Mouse (Mus musculus) kidney, adult 2 months (tissue): ENCODE data around the gene Miip. TPM values are rescaled to one million over a fixed set of nuclear protein-coding genes. Genes with fewer than 3 reads are reported as not detected.

Experiments used
- DNase-seq: peaks from one replicate; pipeline ENCODE4 v3.0.0; 2021
- H3K27ac ChIP-seq: fragments of 200-500 bp; 2 replicates; pipeline ENCODE4 v1.5.1; 2012; ENCODE audit warnings: low read depth, low read length, control low read depth, inconsistent platforms; ENCODE audit not compliant: insufficient read depth
- H3K27me3 ChIP-seq: fragments of 200-500 bp; replicated peaks from 2 replicates; pipeline ENCODE4 v1.6.1; 2012; ENCODE audit warnings: mild to moderate bottlenecking, moderate library complexity, low read length, inconsistent platforms; ENCODE audit not compliant: control insufficient read depth, insufficient read depth
- H3K36me3 ChIP-seq: fragments of 200-500 bp; 2 replicates; pipeline ENCODE4 v1.6.1; 2012; ENCODE audit warnings: mild to moderate bottlenecking, moderate library complexity, low read length, inconsistent platforms; ENCODE audit not compliant: control insufficient read depth, insufficient read depth
- H3K4me1 ChIP-seq: fragments of 200-500 bp; 2 replicates; pipeline ENCODE4 v1.6.1; 2011; ENCODE audit warnings: low read length; ENCODE audit not compliant: control insufficient read depth, insufficient read depth
- H3K4me3 ChIP-seq: fragments of 200-500 bp; 2 replicates; pipeline ENCODE4 v1.5.1; 2011; ENCODE audit warnings: mild to moderate bottlenecking, low read depth, low read length, control low read depth; ENCODE audit not compliant: insufficient read depth
- CTCF ChIP-seq: fragments of 200-500 bp; conservative IDR thresholded peaks from 2 replicates; pipeline ENCODE4 v1.5.1; 2011; ENCODE audit warnings: low read depth, mild to moderate bottlenecking, control low read depth, low read length, moderate library complexity, mixed read lengths; ENCODE audit not compliant: insufficient read depth, insufficient read length
- POLR2A ChIP-seq: fragments of 200-500 bp; IDR thresholded peaks from one replicate; pipeline ENCODE4 v1.6.1; 2011; ENCODE audit warnings: low read depth, low read length, control low read depth
- WGBS: fragments of 180-500 bp; shearing (Covaris S2); methylation state at CpG from one replicate; pipeline ENCODE4 v1.1.7; 2018; 5-methylcytosine and 5-hydroxymethylcytosine counted together
- polyA plus RNA-seq: library from polyadenylated mRNA; depleted of rRNA; stranded (reverse); fragments of >200 nt; gene quantifications from 2 replicates; pipeline ENCODE4 v1.2.3, GENCODE M21; 2012

Miip gene
- polyA plus RNA-seq, 1 experiment: 27.7 TPM

DNA sequence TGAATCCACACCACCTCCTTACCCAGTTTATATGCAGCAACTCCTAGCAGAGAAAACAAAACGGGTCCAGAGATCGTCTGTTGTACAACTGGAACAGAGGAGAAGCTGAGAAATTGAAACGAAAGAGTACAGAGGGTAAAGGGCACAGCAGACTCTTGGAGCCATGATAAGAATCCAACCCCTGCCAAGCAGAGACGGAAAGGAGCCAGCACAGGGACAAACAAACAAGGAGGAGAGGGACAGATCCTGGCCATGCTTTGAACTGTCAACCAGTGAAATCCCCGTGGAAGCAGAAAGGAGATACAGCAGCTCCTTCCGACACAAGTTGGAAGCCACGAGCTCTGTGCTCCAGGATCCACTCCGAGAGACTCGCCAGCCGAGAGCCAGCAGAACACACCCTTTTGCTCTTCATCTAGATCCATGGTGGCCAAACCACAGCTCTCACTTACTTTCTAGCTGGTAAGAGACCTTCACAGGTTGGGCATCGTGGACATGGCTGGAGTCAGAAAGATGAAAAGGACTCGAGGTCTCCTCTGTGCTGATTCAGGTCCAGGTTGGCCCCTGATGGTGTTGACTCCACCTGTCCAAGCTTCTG is 34.4 kb upstream of the Miip start:
- Histone ChIP-seq H3K36me3 (no peaks in the 10 kb centered on the region; the same call in none of the 2 replicates), H3K4me3 (0 out of 2 replicates have a peak overlapping the region, but pooled peaks have one; percentile 79), H3K4me1 (0 out of 2 replicates have a peak, but pooled peaks cover 9% of the 10 kb centered on the region), H3K27ac (peak overlapping the region; percentile 97; the same call in 1 of the 2 replicates), H3K27me3 (no peaks in the 10 kb centered on the region)
- WGBS: 65% methylated on average over 12 of the region's 12 CpGs
- DNase-seq: peak; percentile 69
- no peak for TF ChIP-seq POLR2A
- TF ChIP-seq CTCF: no peak

DNA sequence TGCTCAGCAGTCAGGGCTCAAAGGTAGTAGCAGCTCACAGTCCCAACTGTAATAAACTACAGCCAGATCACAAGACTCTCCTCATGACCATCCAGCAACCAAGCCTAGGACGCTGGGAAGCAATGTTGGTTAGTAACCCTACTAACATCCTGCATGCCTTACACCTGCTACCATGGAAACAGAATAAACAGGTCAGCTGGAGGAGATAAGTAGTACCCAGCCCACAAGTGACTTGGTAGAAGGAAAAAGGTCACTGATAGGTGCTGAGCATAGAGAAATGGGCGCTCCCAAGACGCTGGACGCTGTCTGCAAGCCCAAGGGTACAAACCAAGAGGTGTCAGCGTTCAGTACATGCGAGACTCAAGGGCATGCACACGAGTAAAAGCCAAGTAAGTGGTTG is 31.8 kb upstream of the Miip start:
- Histone ChIP-seq H3K36me3 (no peaks in the 10 kb centered on the region; the same call in none of the 2 replicates), H3K27me3 (no peaks in the 10 kb centered on the region), H3K4me1 (peaks cover 9% of the 10 kb centered on the region; the same call in 1 of the 2 replicates), H3K27ac (no peak overlapping the region), H3K4me3 (no peak overlapping the region)
- WGBS: 59% methylated on average over 7 of the region's 7 CpGs
- DNase-seq: peak; percentile 25
- TF ChIP-seq CTCF (no peak), POLR2A (no peak)

DNA sequence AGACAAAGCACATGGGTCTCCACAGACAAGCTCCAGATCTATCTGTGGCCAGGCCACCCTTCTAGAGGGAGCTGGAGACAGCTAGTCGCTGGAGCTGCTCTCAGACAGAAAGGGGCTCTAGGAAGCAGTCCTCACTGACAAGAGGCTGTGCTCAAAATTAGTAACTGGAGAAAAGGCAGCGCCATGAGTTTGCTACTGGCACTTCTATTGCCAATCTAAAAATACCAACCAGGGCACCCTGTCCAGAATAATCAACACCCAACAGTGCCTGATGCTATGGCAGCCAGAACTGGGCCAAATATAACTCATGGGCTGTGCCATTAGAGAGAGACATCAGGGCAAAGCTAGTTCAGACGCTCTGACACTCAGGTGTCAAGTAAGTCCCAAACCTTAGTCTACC is 28.7 kb upstream of the Miip start:
- WGBS: 87% methylated on average over 3 of the region's 3 CpGs
- no peak for DNase-seq
- H3K4me1 ChIP-seq: no peaks in the 10 kb centered on the region; the same call in 1 of the 2 replicates
- H3K36me3 ChIP-seq: no peaks in the 10 kb centered on the region; the same call in none of the 2 replicates
- H3K27me3 ChIP-seq: no peaks in the 10 kb centered on the region
- TF ChIP-seq CTCF (no peak), POLR2A (no peak)
- no peak overlapping the region for H3K4me3 ChIP-seq
- no peak overlapping the region for H3K27ac ChIP-seq

DNA sequence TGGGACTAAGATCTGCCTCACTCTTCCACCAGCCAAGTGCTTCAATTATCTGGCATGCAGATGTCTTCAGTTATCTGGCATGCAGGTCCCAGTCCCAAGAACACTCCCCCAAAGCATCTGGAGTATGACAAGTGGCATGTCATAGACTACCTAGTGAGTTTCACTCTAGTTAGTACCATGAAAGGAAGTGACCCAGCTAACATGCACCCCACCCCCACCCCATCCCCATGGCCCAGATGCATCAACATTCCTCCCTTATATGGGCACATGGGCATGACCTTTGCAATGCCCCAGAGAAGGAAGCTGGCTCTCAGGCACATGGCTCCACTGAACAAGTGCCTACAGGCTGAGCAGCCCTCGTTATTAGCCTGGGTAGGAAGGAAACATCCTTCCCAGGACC is 27.8 kb upstream of the Miip start:
- WGBS: 31% methylated on average over 1 of the region's 1 CpGs
- Histone ChIP-seq H3K4me1 (no peaks in the 10 kb centered on the region; the same call in 1 of the 2 replicates), H3K36me3 (no peaks in the 10 kb centered on the region; the same call in none of the 2 replicates), H3K27ac (no peak overlapping the region), H3K27me3 (no peaks in the 10 kb centered on the region), H3K4me3 (no peak overlapping the region)
- no peak for DNase-seq
- TF ChIP-seq POLR2A: no peak

DNA sequence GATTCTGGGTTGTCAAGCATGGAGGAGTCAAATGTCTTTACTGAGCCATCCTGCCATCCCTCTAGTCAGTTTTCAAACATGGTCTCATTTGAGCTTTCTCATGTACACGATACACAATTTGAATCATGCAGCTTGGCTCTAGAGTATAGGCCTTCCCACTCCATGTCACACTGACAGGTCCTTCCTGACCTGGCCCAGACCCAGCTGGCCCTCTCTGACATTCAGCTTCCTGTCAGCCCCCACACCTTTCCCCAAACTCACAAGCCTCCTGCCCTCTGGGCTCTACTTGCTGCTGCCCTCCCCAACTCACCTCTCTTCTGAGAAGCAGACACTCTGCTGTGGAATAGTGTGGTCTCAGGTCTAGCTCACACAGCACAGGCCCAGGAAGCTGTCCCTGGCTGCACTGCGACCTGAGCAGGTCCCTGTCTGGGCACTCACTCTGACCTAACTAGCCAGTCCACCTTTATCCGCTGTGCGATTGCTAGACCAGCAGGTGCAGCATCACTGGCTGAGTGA is 27.3 kb upstream of the Miip start:
- 82% methylated on average over 4 of the region's 4 CpGs for WGBS

DNA sequence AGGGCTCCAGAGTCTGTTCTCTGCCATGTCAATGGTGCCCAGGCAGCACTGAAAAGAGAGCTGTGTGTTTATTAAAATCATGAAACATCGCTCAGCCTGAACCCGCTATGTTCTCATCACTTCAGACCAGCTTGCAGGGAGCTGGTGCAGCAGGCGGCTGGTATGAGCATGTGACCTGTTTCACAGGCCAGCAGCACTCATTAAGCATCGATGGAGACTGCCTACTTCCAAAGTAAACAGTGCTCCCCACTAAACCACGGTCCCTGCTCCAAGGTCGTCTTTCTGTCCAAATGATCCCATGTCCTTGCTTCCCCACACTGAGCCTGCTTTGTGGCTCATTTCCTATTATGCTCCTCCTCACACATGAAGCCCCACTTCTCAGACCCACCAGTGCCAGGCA is 21.7 kb upstream of the Miip start:
- DNase-seq: peak; percentile 49
- H3K27me3 ChIP-seq: no peaks in the 10 kb centered on the region
- no peak overlapping the region for H3K4me3 ChIP-seq
- 53% methylated on average over 6 of the region's 6 CpGs for WGBS
- H3K27ac ChIP-seq: peak overlapping the region; percentile 31
- H3K36me3 ChIP-seq: peaks cover 7% of the 10 kb centered on the region
- TF ChIP-seq POLR2A (no peak), CTCF (no peak)
- H3K4me1 ChIP-seq: no peaks in the 10 kb centered on the region

More for the DNA sequence above, 27.3 kb upstream of the Miip start:
- no peak overlapping the region for H3K4me3 ChIP-seq
- TF ChIP-seq CTCF (no peak), POLR2A (no peak)
- H3K36me3 ChIP-seq: no peaks in the 10 kb centered on the region; the same call in none of the 2 replicates
- H3K27ac ChIP-seq: no peak overlapping the region
- DNase-seq: no peak
- H3K4me1 ChIP-seq: no peaks in the 10 kb centered on the region; the same call in 1 of the 2 replicates
- no peaks in the 10 kb centered on the region for H3K27me3 ChIP-seq

DNA sequence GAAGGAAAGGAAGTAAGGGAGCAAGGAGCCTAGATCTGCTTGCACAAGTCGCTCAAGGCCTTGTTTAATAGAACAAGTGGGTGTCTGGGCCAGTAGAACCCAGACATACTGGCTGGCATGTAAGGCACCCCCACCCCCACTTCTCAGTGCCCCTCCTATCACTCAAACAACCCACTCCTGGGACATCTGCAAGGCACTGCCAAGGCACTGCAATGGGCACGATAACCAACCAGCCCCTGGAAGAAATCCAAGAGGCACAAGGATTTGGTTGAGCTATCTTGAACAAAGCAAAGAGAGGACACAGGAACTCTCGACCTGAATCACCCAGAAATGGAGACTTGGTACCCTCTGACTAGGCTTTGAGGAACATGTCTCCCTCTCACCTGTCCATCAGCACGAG is 19.6 kb upstream of the Miip start:
- WGBS: 79% methylated on average over 4 of the region's 4 CpGs
- Histone ChIP-seq H3K36me3 (peaks cover 7% of the 10 kb centered on the region), H3K4me1 (no peaks in the 10 kb centered on the region), H3K4me3 (no peak overlapping the region), H3K27ac (no peak overlapping the region), H3K27me3 (no peaks in the 10 kb centered on the region)
- no peak for DNase-seq
- no peak for TF ChIP-seq CTCF
- TF ChIP-seq POLR2A: no peak

DNA sequence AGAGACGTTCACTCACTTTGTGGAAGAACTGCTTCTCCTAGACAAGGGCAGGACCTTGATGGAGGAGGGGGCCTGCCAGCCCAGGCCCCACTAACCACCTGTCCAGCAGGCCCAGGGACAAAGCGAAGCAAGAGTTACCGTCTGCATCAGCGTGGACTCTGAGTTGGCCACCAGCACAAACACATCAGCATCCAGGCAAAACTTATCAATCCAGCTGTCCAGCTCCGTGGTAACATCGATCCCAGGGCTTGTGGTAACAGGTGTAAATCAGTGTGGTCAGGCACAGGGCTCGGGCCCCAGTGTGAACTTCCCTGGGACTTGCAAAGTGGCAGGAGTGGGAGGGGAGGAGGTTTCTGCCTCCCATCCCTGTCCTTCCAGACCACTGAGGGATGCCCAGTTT is 18.7 kb upstream of the Miip start:
- 90% methylated on average over 7 of the region's 7 CpGs for WGBS
- Histone ChIP-seq H3K27ac (no peak overlapping the region), H3K27me3 (no peaks in the 10 kb centered on the region), H3K36me3 (peaks cover 7% of the 10 kb centered on the region), H3K4me1 (no peaks in the 10 kb centered on the region), H3K4me3 (no peak overlapping the region)
- DNase-seq: no peak
- TF ChIP-seq CTCF (no peak), POLR2A (no peak)
